Mouse (Mus musculus) embryo, embryonic 11.5 days (tissue): ENCODE results near the gene Gbx1.

ENCODE experiments used
- DNase-seq: peaks from one replicate; pipeline ENCODE4 v3.0.0-alpha.2; 2012; ENCODE audit warnings: low read depth, low spot score

The Gbx1 gene

GRCm38 (mm10) chr5:24477909-24478308 lies 49.1 kb downstream of the Gbx1 start:
- DNase-seq = no peak

GRCm38 (mm10) chr5:24475476-24476241 lies 51.3 kb downstream of the Gbx1 start:
- no peak for DNase-seq

DNA sequence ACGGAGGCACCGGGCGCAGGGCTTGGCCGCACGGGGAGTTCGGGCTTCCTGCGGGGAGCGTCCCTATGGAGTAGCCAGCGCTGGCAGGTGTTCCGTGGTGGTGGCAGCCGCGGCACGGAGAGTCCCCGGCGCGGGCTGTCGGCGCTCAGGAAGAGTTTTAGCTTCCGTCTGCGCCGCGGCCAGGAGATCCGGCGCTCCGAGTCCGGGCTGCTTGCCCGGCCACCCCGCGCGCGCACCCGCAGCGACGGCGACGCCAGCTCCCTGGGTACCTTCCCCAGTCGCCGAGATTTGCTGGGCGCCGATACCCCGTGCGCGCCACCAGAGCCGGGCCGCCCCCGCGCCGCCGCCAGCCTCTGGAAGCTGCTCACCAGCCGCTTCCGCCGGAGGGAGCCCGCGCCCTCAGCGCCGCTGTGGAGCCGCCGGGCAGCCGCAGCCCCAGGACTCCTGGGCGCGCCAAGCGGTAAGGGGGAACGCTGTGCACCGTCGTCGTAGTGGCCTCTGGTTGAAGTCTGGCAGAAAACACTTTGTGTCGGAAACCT lies 52.2 kb downstream of the Gbx1 start:
- no peak for DNase-seq

GRCm38 (mm10) chr5:24474025-24474722 lies 52.8 kb downstream of the Gbx1 start:
- no peak for DNase-seq

DNA sequence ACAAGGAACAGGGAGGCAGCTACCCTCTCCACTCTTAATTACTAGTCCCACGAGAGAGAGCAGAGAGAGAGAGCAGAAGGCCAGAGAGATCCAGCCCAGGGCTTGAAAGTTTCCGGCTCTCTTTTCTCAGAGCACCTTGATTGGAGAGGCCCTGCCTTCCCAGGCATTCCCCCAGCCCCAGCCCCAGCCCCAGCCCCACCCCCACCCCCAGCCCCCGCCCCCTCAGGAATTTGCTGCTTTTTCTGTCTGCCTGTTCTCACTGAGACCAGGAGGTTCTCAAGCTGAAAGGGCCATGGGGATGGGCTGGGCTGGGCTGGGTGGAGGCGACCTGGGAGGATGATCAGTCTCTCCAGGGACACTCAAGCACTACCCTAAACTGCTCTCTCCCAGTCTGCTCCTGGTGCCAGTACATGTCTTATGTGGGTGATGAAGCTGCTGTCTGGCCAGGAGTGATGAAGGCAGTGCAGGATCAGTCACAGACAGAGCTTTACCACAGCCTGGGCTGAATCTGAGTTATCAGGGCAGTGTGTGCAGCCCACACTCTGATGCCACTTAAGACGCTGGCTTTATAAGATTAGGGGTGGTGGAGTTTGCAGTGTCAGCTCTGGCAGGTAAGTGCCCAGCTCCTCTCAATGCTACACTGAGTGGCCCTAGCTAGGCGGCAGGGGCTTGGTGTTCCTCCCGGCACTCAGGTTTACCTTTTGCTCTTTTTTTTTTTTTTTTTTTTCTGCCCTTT lies 54.0 kb downstream of the Gbx1 start:
- DNase-seq = no peak

GRCm38 (mm10) chr5:24470600-24470999 lies 56.4 kb downstream of the Gbx1 start:
- DNase-seq = peak; percentile 70

GRCm38 (mm10) chr5:24466762-24467161 lies 60.2 kb downstream of the Gbx1 start:
- DNase-seq = no peak

GRCm38 (mm10) chr5:24455613-24456012 lies 71.4 kb downstream of the Gbx1 start:
- DNase-seq = no peak

DNA sequence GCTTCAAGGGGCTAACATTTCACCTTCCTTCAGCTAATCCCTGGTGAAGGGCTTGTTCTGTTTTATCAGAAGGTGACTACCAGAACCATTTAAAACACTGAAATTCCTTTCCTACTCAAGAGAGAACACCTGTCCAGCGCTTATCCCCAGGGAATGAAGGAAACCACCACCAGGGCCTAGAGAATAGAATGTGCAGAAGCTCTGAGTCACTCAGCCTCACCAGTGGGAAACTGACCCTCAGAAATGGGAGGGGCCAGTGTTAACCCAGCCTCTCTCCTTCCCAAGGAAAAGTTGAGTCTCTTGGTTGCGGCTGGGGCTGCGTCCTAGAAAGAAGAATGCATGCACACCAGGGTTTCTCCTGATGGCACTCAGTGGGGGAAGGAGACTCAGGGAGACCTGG lies 71.9 kb downstream of the Gbx1 start:
- no peak for DNase-seq

- DNase-seq = no peak
These were observed 73.1 kb downstream of the Gbx1 start for GRCm38 (mm10) chr5:24453985-24454303.

DNA sequence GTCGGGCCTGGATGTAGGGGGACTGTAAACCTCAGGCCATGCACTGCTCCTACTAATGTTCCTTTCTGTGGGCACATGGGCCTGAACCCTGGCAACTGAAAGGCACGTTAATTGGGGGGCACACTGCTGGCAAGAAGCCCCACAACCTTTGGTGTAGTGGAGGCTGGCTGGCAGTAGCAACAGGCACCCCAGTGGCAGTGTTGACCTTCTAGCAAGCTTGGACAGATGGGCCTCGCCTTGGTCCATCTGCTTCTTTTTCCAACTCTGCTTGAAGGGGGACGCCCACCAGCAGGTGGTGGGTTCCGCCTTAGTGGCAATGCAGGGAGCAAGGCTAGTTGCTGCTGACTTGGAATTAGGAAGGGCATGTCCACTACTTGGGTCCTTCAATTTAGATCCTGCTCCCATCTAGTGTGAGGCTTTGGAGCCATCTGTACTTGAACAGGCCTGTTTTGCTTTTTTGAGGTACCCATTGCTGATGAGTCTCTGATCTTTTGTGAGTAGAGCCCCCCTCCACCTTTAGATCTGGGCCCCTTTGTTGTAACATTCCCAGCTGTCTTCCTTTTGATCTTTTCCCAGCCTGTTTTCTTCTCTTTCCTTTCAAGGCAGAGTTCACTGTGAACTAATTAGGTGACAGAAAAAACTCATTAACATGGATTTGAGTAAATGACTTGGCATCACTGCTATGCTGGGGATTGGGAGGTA lies 73.6 kb downstream of the Gbx1 start:
- no peak for DNase-seq
